Mouse (Mus musculus): Measurements from ENCODE around the gene Olfr906. TPM values are rescaled to one million over a fixed set of nuclear protein-coding genes. Genes with fewer than 3 reads are reported as not detected.

Olfr906 gene
- polyA plus RNA-seq, 1 experiment from 2014 or later, result not detected

Other genes starting within 250 kb of the Olfr906 start
- gene Olfr143, start 234.3 kb upstream of the Olfr906 start, polyA plus RNA-seq (2014; fragmentation: Nextera tagmentation; extraction: Ambion mirVana), result not detected in 2 replicates
- not detected in 2 replicates for gene Olfr895, start 219.2 kb upstream of the Olfr906 start, polyA plus RNA-seq (2014; fragmentation: Nextera tagmentation; extraction: Ambion mirVana)
- not detected in 2 replicates for gene Olfr896-ps1, start 196.0 kb upstream of the Olfr906 start, polyA plus RNA-seq (2014; fragmentation: Nextera tagmentation; extraction: Ambion mirVana)
- not detected in 2 replicates for gene Olfr25, start 158.0 kb upstream of the Olfr906 start, polyA plus RNA-seq (2014; fragmentation: Nextera tagmentation; extraction: Ambion mirVana)
- gene Olfr898, start 138.7 kb upstream of the Olfr906 start, polyA plus RNA-seq (2014; fragmentation: Nextera tagmentation; extraction: Ambion mirVana), result not detected in 2 replicates
- not detected in 2 replicates for gene Olfr250, start 120.2 kb upstream of the Olfr906 start, polyA plus RNA-seq (2014; fragmentation: Nextera tagmentation; extraction: Ambion mirVana)
- not detected in 2 replicates for gene Olfr251, start 110.0 kb upstream of the Olfr906 start, polyA plus RNA-seq (2014; fragmentation: Nextera tagmentation; extraction: Ambion mirVana)
- gene Olfr147, start 85.4 kb upstream of the Olfr906 start, polyA plus RNA-seq (2014; fragmentation: Nextera tagmentation; extraction: Ambion mirVana), result not detected in 2 replicates
- gene Olfr901, start 57.6 kb upstream of the Olfr906 start, polyA plus RNA-seq (2014; fragmentation: Nextera tagmentation; extraction: Ambion mirVana), result not detected in 2 replicates
- gene Olfr902, start 39.4 kb upstream of the Olfr906 start, polyA plus RNA-seq (2014; fragmentation: Nextera tagmentation; extraction: Ambion mirVana), result not detected in 2 replicates
- not detected in 2 replicates for gene Olfr904, start 23.9 kb upstream of the Olfr906 start, polyA plus RNA-seq (2014; fragmentation: Nextera tagmentation; extraction: Ambion mirVana)
- not detected in 2 replicates for gene Olfr905, start 16.0 kb upstream of the Olfr906 start, polyA plus RNA-seq (2014; fragmentation: Nextera tagmentation; extraction: Ambion mirVana)
- gene Olfr907, start 8.7 kb downstream of the Olfr906 start, polyA plus RNA-seq (2014; fragmentation: Nextera tagmentation; extraction: Ambion mirVana), result not detected in 2 replicates
- not detected in 2 replicates for gene Olfr911-ps1, start 34.5 kb downstream of the Olfr906 start, polyA plus RNA-seq (2014; fragmentation: Nextera tagmentation; extraction: Ambion mirVana)
- gene Olfr910, start 50.8 kb downstream of the Olfr906 start, polyA plus RNA-seq (2014; fragmentation: Nextera tagmentation; extraction: Ambion mirVana), result not detected in 2 replicates
- not detected in 2 replicates for gene Olfr912, start 93.1 kb downstream of the Olfr906 start, polyA plus RNA-seq (2014; fragmentation: Nextera tagmentation; extraction: Ambion mirVana)
- gene Olfr913, start 105.7 kb downstream of the Olfr906 start, polyA plus RNA-seq (2014; fragmentation: Nextera tagmentation; extraction: Ambion mirVana), result not detected in 2 replicates
- not detected in 2 replicates for gene Olfr914, start 118.0 kb downstream of the Olfr906 start, polyA plus RNA-seq (2014; fragmentation: Nextera tagmentation; extraction: Ambion mirVana)
- gene Olfr916, start 172.8 kb downstream of the Olfr906 start, polyA plus RNA-seq (2014; fragmentation: Nextera tagmentation; extraction: Ambion mirVana), result not detected in 2 replicates
- gene Olfr917, start 178.8 kb downstream of the Olfr906 start, polyA plus RNA-seq (2014; fragmentation: Nextera tagmentation; extraction: Ambion mirVana), result not detected in 2 replicates
- not detected in 2 replicates for gene Olfr918, start 187.5 kb downstream of the Olfr906 start, polyA plus RNA-seq (2014; fragmentation: Nextera tagmentation; extraction: Ambion mirVana)
- gene Olfr919, start 216.6 kb downstream of the Olfr906 start, polyA plus RNA-seq (2014; fragmentation: Nextera tagmentation; extraction: Ambion mirVana), result not detected in 2 replicates
- 3.6 and 7.2 TPM in 2 replicates for gene Vwa5a, start 231.2 kb downstream of the Olfr906 start, polyA plus RNA-seq (2014; fragmentation: Nextera tagmentation; extraction: Ambion mirVana)